Mouse (Mus musculus) heart, embryonic 13.5 days (tissue): ENCODE data around the gene Trmt2b. TPM values are rescaled to one million over a fixed set of nuclear protein-coding genes. Genes with fewer than 3 reads are reported as not detected.
"Not testable (repeated sequence)": the region's sequence is repeated elsewhere in the genome, so short reads cannot be mapped to it uniquely, and the experiment has no call there.

Source experiments
- ATAC-seq: fragments of 200-750 bp; cut with Nextera tagmentation; 2 replicates; pipeline ENCODE4 v1.8.0; 2017; ENCODE audit warnings: moderate TSS enrichment; ENCODE audit not compliant: insufficient number of reproducible peaks, low FRiP score, low TSS enrichment; ENCODE audit errors: extremely low read depth
- H3K27ac ChIP-seq: fragments of 300-500 bp; sonication (generic); replicated peaks from 2 replicates; pipeline ENCODE4 v1.5.1; 2015; ENCODE audit warnings: moderate library complexity, mild to moderate bottlenecking, inconsistent platforms
- H3K27me3 ChIP-seq: fragments of 300-500 bp; sonication (generic); replicated peaks from 2 replicates; pipeline ENCODE4 v1.6.1; 2015; ENCODE audit warnings: mild to moderate bottlenecking, inconsistent platforms
- H3K36me3 ChIP-seq: fragments of 300-500 bp; sonication (generic); 2 replicates; pipeline ENCODE4 v1.6.1; 2015; ENCODE audit warnings: mild to moderate bottlenecking, inconsistent platforms
- H3K4me1 ChIP-seq: fragments of 300-500 bp; sonication (generic); 2 replicates; pipeline ENCODE4 v1.6.1; 2015; ENCODE audit warnings: inconsistent platforms
- H3K4me2 ChIP-seq: fragments of 300-500 bp; sonication (generic); 2 replicates; pipeline ENCODE4 v1.6.1; 2015; ENCODE audit warnings: inconsistent platforms, mild to moderate bottlenecking, moderate library complexity
- H3K4me3 ChIP-seq: fragments of 300-500 bp; sonication (generic); 2 replicates; pipeline ENCODE4 v1.5.1; 2015; ENCODE audit warnings: moderate library complexity, mild to moderate bottlenecking, inconsistent platforms
- H3K9ac ChIP-seq: fragments of 300-500 bp; sonication (generic); 2 replicates; pipeline ENCODE4 v1.6.1; 2015; ENCODE audit warnings: inconsistent platforms, mild to moderate bottlenecking, moderate library complexity
- H3K9me3 ChIP-seq: fragments of 300-500 bp; sonication (generic); 2 replicates; pipeline ENCODE4 v1.6.1; 2016; ENCODE audit warnings: inconsistent platforms
- WGBS: fragments of 180-500 bp; shearing (Covaris S2); methylation state at CpG from one replicate; pipeline ENCODE4 v1.1.7; 2015; ENCODE audit warnings: mixed read lengths; 5-methylcytosine and 5-hydroxymethylcytosine counted together
- polyA plus RNA-seq: library from polyadenylated mRNA; unstranded; fragments of >200 nt; fragmentation: Nextera tagmentation; extraction: Ambion mirVana; gene quantifications from 2 replicates; pipeline ENCODE4 v1.2.1, GENCODE M21; 2015

The Trmt2b gene
- polyA plus RNA-seq, 1 experiment from 2014 or later, result 34.2 TPM

- no peak overlapping the region for H3K27ac ChIP-seq
- no peak for ATAC-seq
- H3K36me3 ChIP-seq, result peaks cover 29% of the 10 kb centered on the region
- H3K4me1 ChIP-seq, result peaks cover 3% of the 10 kb centered on the region; the same call in 1 of the 2 replicates
- H3K27me3 ChIP-seq, result no peaks in the 10 kb centered on the region
- H3K9me3 ChIP-seq, result no peaks in the 10 kb centered on the region
- H3K4me2 ChIP-seq, result no peak overlapping the region
- H3K9ac ChIP-seq, result no peak overlapping the region
- H3K4me3 ChIP-seq, result no peak overlapping the region
- WGBS, result 26% methylated on average over 3 of the region's 3 CpGs
Observed at GRCm38 (mm10) chrX:134220618-134221017, 56.2 kb downstream of the Trmt2b start.

GRCm38 (mm10) chrX:134218161-134218560, 58.6 kb downstream of the Trmt2b start:
- Histone ChIP-seq H3K4me2 (no peak overlapping the region), H3K27me3 (no peaks in the 10 kb centered on the region), H3K9ac (no peak overlapping the region), H3K36me3 (peaks cover 10% of the 10 kb centered on the region; the same call in 1 of the 2 replicates), H3K27ac (no peak overlapping the region), H3K9me3 (no peaks in the 10 kb centered on the region), H3K4me3 (no peak overlapping the region), H3K4me1 (peaks cover 3% of the 10 kb centered on the region; the same call in 1 of the 2 replicates)
- 51% methylated on average over 4 of the region's 4 CpGs for WGBS
- no peak for ATAC-seq

GRCm38 (mm10) chrX:134211151-134211642, 65.6 kb downstream of the Trmt2b start:
- Histone ChIP-seq H3K9me3 (no peaks in the 10 kb centered on the region), H3K4me3 (no peak overlapping the region), H3K27me3 (no peaks in the 10 kb centered on the region), H3K9ac (no peak overlapping the region), H3K27ac (no peak overlapping the region), H3K36me3 (no peaks in the 10 kb centered on the region), H3K4me2 (no peak overlapping the region), H3K4me1 (no peaks in the 10 kb centered on the region)
- 86% methylated on average over 7 of the region's 7 CpGs for WGBS
- ATAC-seq, result no peak

- Histone ChIP-seq H3K4me2 (no peak overlapping the region), H3K4me1 (no peaks in the 10 kb centered on the region), H3K36me3 (peaks cover under 1% of the 10 kb centered on the region; the same call in 1 of the 2 replicates), H3K27me3 (no peaks in the 10 kb centered on the region), H3K27ac (no peak overlapping the region), H3K9me3 (no peaks in the 10 kb centered on the region), H3K9ac (no peak overlapping the region), H3K4me3 (no peak overlapping the region)
- no peak for ATAC-seq
- WGBS, result 67% methylated on average over 2 of the region's 2 CpGs
Observed at GRCm38 (mm10) chrX:134208491-134208890, 68.3 kb downstream of the Trmt2b start.

- WGBS, result 80% methylated on average over 9 of the region's 9 CpGs
- not testable (repeated sequence) for H3K27ac ChIP-seq, H3K4me3 ChIP-seq, H3K4me2 ChIP-seq, H3K36me3 ChIP-seq, H3K9ac ChIP-seq, H3K27me3 ChIP-seq, H3K9me3 ChIP-seq, H3K4me1 ChIP-seq, ATAC-seq
Observed at GRCm38 (mm10) chrX:134187201-134187600, 89.6 kb downstream of the Trmt2b start, which contains the start of gene Arl13a. Gene Arl13a, plus strand, starts transcription at chrX:134187501.

- ATAC-seq, result no peak
- Histone ChIP-seq H3K36me3 (no peaks in the 10 kb centered on the region), H3K4me1 (no peaks in the 10 kb centered on the region), H3K9me3 (no peaks in the 10 kb centered on the region), H3K27me3 (no peaks in the 10 kb centered on the region), H3K27ac (no peak overlapping the region), H3K4me3 (no peak overlapping the region), H3K4me2 (no peak overlapping the region), H3K9ac (no peak overlapping the region)
- 92% methylated on average over 1 of the region's 1 CpGs for WGBS
Observed at GRCm38 (mm10) chrX:134174699-134175098, 102.1 kb downstream of the Trmt2b start.

Other genes starting within 250 kb of the Trmt2b start
- gene Cstf2, start 217.8 kb downstream of the Trmt2b start, polyA plus RNA-seq, result 27.8 and 28.4 TPM in 2 replicates
- gene Xkrx, start 114.9 kb downstream of the Trmt2b start, polyA plus RNA-seq, result 0.25 and 0.32 TPM in 2 replicates
- gene Arl13a, start 89.5 kb downstream of the Trmt2b start, polyA plus RNA-seq, result not detected in 2 replicates
- 0.17 and 0.29 TPM in 2 replicates for gene Nox1, start 55.0 kb downstream of the Trmt2b start, polyA plus RNA-seq
- gene Tmem35a, start 18.2 kb upstream of the Trmt2b start, polyA plus RNA-seq, result 9.6 and 12.0 TPM in 2 replicates
- 25.8 and 29.8 TPM in 2 replicates for gene Cenpi, start 31.1 kb upstream of the Trmt2b start, polyA plus RNA-seq
- gene Drp2, start 127.6 kb upstream of the Trmt2b start, polyA plus RNA-seq, result 0.39 TPM in 2 replicates
- gene Taf7l, start 199.5 kb upstream of the Trmt2b start, polyA plus RNA-seq, result not detected in 2 replicates